Mouse (Mus musculus): ENCODE measurements around the gene Otub1.

Gene Otub1

GRCm38 (mm10) chr19:7205326-7205725 is 790 bp downstream of the Otub1 start:
- DNase-seq, result no peak

- DNase-seq, result no peak
Observed at GRCm38 (mm10) chr19:7204898-7205297, 1.2 kb downstream of the Otub1 start.

GRCm38 (mm10) chr19:7200427-7200826 is 5.7 kb downstream of the Otub1 start:
- no peak for DNase-seq

- no peak for DNase-seq
Observed at GRCm38 (mm10) chr19:7199089-7199488, 7.0 kb downstream of the Otub1 start.

- no peak for DNase-seq
Observed at GRCm38 (mm10) chr19:7197445-7197844, 8.7 kb downstream of the Otub1 start.

- DNase-seq, result no peak
Observed at GRCm38 (mm10) chr19:7196741-7197270, 9.3 kb downstream of the Otub1 start.

- no peak for DNase-seq
Observed at GRCm38 (mm10) chr19:7195900-7196728, 10.0 kb downstream of the Otub1 start.

GRCm38 (mm10) chr19:7192561-7192967 is 13.6 kb downstream of the Otub1 start:
- no peak for DNase-seq

- DNase-seq, result no peak
Observed at GRCm38 (mm10) chr19:7191639-7192038, 14.5 kb downstream of the Otub1 start.

GRCm38 (mm10) chr19:7190986-7191385 is 15.1 kb downstream of the Otub1 start:
- no peak for DNase-seq

GRCm38 (mm10) chr19:7189026-7189425 is 17.1 kb downstream of the Otub1 start:
- DNase-seq, result no peak

GRCm38 (mm10) chr19:7187157-7187556 is 19.0 kb downstream of the Otub1 start:
- no peak for DNase-seq

GRCm38 (mm10) chr19:7185715-7186291 is 20.3 kb downstream of the Otub1 start:
- DNase-seq, result no peak

- no peak for DNase-seq
Observed at GRCm38 (mm10) chr19:7185059-7185458, 21.1 kb downstream of the Otub1 start.

GRCm38 (mm10) chr19:7183419-7183818 is 22.7 kb downstream of the Otub1 start:
- no peak for DNase-seq

- peak; percentile 61 for DNase-seq
Observed at GRCm38 (mm10) chr19:7182273-7182949, 23.7 kb downstream of the Otub1 start.

GRCm38 (mm10) chr19:7181496-7181895 is 24.6 kb downstream of the Otub1 start:
- no peak for DNase-seq

- no peak for DNase-seq
Observed at GRCm38 (mm10) chr19:7180756-7181405, 25.2 kb downstream of the Otub1 start.

- DNase-seq, result no peak
Observed at GRCm38 (mm10) chr19:7178841-7179452, 27.2 kb downstream of the Otub1 start.

GRCm38 (mm10) chr19:7177804-7178511 is 28.2 kb downstream of the Otub1 start:
- no peak for DNase-seq

GRCm38 (mm10) chr19:7176041-7176696 is 29.9 kb downstream of the Otub1 start:
- DNase-seq, result no peak
